Mouse (Mus musculus) kidney, embryonic 16.5 days (tissue): ENCODE data around the gene Tmem151b. TPM values are rescaled to one million over a fixed set of nuclear protein-coding genes. Genes with fewer than 3 reads are reported as not detected.

Experiments used
- ATAC-seq: fragments of 200-750 bp; cut with Nextera tagmentation; 2 replicates; pipeline ENCODE4 v1.8.0; 2017; ENCODE audit warnings: moderate TSS enrichment; ENCODE audit not compliant: low FRiP score, low TSS enrichment
- H3K27ac ChIP-seq: fragments of 300-500 bp; sonication (generic); 2 replicates; pipeline ENCODE4 v1.5.1; 2014; ENCODE audit warnings: low read length
- H3K27me3 ChIP-seq: fragments of 300-500 bp; sonication (generic); 2 replicates; pipeline ENCODE4 v1.6.1; 2014; ENCODE audit warnings: low read length, control low read depth, mixed read lengths; ENCODE audit not compliant: insufficient read depth
- H3K36me3 ChIP-seq: fragments of 300-500 bp; sonication (generic); 2 replicates; pipeline ENCODE4 v1.6.1; 2014; ENCODE audit warnings: low read length, control low read depth, mixed read lengths; ENCODE audit not compliant: insufficient read depth
- H3K4me1 ChIP-seq: fragments of 300-500 bp; sonication (generic); 2 replicates; pipeline ENCODE4 v1.6.1; 2014; ENCODE audit warnings: low read length, control low read depth, mixed read lengths; ENCODE audit not compliant: insufficient read depth
- H3K4me2 ChIP-seq: fragments of 300-500 bp; sonication (generic); replicated peaks from 2 replicates; pipeline ENCODE4 v1.6.1; 2014; ENCODE audit warnings: low read depth, low read length
- H3K4me3 ChIP-seq: fragments of 300-500 bp; sonication (generic); 2 replicates; pipeline ENCODE4 v1.5.1; 2014; ENCODE audit warnings: mild to moderate bottlenecking, low read length
- H3K9ac ChIP-seq: fragments of 300-500 bp; sonication (generic); replicated peaks from 2 replicates; pipeline ENCODE4 v1.6.1; 2014; ENCODE audit warnings: low read length
- H3K9me3 ChIP-seq: fragments of 300-500 bp; sonication (generic); 2 replicates; pipeline ENCODE4 v1.6.1; 2016; ENCODE audit warnings: low read length, control low read depth
- WGBS: fragments of 180-500 bp; shearing (Covaris S2); extraction: QIAGEN DNeasy Blood & Tissue Kit; methylation state at CpG from one replicate; pipeline ENCODE4 v1.1.7; 2014; 5-methylcytosine and 5-hydroxymethylcytosine counted together
- polyA plus RNA-seq: library from polyadenylated mRNA; unstranded; fragments of >200 nt; fragmentation: Nextera tagmentation; extraction: Ambion mirVana; gene quantifications from 2 replicates; pipeline ENCODE4 v1.2.1, GENCODE M21; 2015

The Tmem151b gene
- polyA plus RNA-seq, 1 experiment from 2014 or later = 3.8 TPM

DNA sequence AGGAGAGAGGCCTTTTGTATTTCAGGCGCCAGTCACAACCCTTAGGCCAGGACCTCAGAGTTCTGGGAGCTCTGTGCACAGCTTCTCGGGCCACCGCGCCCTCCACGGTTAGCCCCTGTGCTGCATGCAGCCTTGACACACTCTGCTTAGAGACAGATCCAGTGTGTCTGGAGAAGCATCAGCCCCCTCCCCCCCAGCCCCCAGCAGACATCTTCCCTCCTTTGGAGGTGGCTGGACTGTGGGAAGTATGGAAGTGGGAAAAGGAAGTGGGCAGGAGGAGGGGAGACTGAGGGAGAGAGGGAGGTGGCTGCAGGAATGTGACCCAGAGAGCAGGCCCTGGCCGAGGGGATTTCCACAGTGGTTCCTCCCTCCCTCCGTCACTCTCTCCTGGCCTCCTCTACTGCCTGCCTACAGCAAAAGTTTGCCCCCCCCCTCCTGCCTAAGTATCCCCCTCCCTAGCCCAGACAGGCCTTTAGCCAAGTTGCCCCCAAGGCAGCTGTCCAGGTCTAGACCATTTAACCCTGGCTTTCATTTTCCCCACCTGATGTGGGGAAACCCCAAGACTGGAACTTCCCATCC, 7.9 kb upstream of the Tmem151b start:
- Histone ChIP-seq H3K36me3 (no peaks in the 10 kb centered on the region), H3K4me2 (peak overlapping the region; percentile 97), H3K27ac (no peak overlapping the region), H3K27me3 (peaks cover 11% of the 10 kb centered on the region), H3K4me3 (0 out of 2 replicates have a peak overlapping the region, but pooled peaks have one; percentile 14), H3K9me3 (no peaks in the 10 kb centered on the region), H3K4me1 (peaks cover 19% of the 10 kb centered on the region), H3K9ac (0 out of 2 replicates have a peak overlapping the region, but pooled peaks have one; percentile 14)
- ATAC-seq = no peak
- WGBS = 66% methylated on average over 7 of the region's 7 CpGs

DNA sequence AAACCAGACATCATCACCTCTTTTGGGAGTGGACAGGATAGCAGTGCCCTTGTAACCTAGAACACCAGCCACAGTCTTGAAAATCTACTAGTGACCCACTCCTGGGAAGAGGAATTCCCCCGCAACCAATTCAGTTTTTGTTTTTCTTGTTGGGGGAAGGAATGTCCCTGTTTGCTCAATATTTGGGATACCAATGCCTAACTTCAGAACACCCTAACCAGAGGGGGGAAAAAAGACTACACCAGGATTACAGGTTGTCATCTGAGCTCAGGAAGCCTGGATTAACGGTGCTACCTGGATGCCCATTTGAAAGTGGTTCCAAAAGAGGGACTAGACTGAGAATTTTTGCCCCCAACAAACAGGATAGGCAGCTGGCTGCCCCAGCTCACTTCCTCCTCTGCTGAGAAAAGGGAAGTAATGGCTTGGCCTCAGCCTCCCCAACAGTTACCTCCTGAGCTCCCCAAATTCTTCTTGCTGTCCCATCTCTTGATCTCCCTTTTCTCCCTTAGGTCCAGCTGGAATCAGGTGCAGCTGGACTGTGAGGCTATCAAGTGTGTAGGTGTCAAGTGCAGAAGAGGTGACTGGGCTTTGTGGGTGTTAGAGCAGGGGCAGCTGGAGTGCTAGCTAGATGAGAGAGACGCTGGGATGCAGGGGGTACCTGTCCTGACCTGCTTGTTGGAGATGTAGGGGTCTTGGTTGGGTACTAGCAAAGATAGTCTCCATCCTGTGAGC, 7.2 kb upstream of the Tmem151b start:
- peak overlapping the region; percentile 14; the same call in 1 of the 2 replicates for H3K9ac ChIP-seq
- no peak for ATAC-seq
- peak overlapping the region; percentile 97 for H3K4me2 ChIP-seq
- H3K27me3 ChIP-seq = peaks cover 11% of the 10 kb centered on the region
- H3K36me3 ChIP-seq = no peaks in the 10 kb centered on the region
- WGBS = 78% methylated on average over 3 of the region's 3 CpGs
- no peak overlapping the region for H3K27ac ChIP-seq
- peak overlapping the region; percentile 72 for H3K4me3 ChIP-seq
- H3K9me3 ChIP-seq = no peaks in the 10 kb centered on the region
- peaks cover 19% of the 10 kb centered on the region for H3K4me1 ChIP-seq

DNA sequence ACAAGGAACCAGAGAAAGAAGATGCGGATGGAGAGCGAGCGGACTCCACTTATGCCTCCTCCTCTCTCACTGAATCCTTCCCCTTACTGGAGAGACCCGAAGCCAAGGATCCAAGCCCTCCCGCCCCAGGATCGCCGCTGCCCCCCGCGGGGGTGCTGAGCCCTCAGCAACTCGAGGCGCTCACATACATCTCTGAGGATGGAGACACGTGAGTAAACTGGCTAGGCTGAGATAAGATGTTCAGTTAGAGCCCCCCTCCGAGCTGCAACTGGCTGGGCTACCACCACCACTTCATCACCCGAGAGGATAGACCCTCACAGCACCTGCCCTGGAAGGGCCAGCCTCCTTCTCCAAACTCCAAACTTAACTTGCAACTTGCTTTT, 6.6 kb upstream of the Tmem151b start:
- 3% methylated on average over 14 of the region's 14 CpGs for WGBS
- H3K9me3 ChIP-seq = no peaks in the 10 kb centered on the region
- no peaks in the 10 kb centered on the region for H3K36me3 ChIP-seq
- H3K4me3 ChIP-seq = peak overlapping the region; percentile 72
- no peak for ATAC-seq
- peaks cover 19% of the 10 kb centered on the region for H3K4me1 ChIP-seq
- peaks cover 11% of the 10 kb centered on the region for H3K27me3 ChIP-seq
- H3K9ac ChIP-seq = peak overlapping the region; percentile 69
- no peak overlapping the region for H3K27ac ChIP-seq
- peak overlapping the region; percentile 97 for H3K4me2 ChIP-seq

DNA sequence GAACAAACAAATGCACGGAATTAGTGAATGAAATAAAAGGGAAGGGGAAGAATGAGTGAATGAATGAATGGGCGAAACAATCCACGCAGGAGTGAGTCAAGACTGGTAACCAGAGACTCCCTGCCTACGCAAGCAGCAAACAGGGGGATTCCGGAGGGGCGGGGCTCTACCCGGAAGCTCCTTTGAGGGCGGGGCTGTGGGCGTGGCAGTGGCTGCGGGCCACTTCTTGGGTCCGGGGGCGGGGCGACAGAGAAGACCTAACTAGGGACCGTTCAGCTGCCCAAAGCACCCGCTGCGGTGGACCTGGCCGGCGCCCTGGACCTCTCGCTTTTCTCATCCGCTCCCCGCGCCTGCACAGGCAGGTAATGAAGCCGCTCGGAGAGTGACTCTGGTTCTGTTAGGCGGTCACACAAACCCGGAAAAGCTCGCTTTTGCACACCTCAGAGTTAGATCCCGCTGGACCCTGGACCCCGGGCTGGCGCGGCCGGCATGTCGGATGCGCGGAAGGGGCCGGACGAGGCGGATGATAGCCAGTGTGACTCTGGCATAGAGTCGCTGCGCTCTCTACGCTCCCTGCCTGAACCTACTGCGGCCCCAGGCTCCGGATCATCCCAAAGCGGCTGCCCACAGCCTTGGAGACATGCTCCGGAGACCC, 6.1 kb upstream of the Tmem151b start, which contains the start of gene Nfkbie:
TSS of gene Nfkbie (plus strand) at position 252 of the 655 bp plus-strand sequence.
- peak within 1 kb of the TSS; percentile 69 for H3K9ac ChIP-seq
- peak within 1 kb of the TSS; percentile 97 for H3K4me2 ChIP-seq
- under 1% methylated on average over 44 of the region's 45 CpGs for WGBS
- 0 out of 2 replicates have a peak within 1 kb of the TSS, but pooled peaks have one; percentile 17 for H3K27ac ChIP-seq
- no peaks in the 10 kb centered on the region for H3K9me3 ChIP-seq
- peaks cover 19% of the 10 kb centered on the region for H3K4me1 ChIP-seq
- H3K4me3 ChIP-seq = peak within 1 kb of the TSS; percentile 72
- peak; percentile 82 for ATAC-seq
- no peaks in the 10 kb centered on the region for H3K36me3 ChIP-seq
- peaks cover 11% of the 10 kb centered on the region for H3K27me3 ChIP-seq

DNA sequence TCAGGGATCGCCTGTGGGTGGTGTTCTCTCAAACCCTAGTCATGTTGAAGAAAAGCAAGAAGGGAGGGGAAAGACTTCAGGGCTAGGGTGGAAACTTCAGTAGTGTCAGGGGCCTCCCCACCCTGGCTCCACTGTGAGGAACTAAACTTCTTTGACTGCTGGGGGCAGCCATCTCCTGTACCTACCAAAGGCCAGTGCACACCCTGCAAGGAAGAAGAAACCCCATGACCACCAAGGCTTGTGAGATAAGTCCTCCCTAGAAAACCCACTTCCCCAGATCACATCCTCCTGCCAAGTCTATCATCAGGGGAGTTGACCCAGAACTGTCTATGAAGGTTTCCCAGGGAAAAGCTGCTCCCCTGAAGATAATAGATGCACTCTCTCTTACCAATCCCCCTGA, 4.9 kb upstream of the Tmem151b start:
- 38% methylated on average over 1 of the region's 1 CpGs for WGBS
- H3K27ac ChIP-seq = no peak overlapping the region

DNA sequence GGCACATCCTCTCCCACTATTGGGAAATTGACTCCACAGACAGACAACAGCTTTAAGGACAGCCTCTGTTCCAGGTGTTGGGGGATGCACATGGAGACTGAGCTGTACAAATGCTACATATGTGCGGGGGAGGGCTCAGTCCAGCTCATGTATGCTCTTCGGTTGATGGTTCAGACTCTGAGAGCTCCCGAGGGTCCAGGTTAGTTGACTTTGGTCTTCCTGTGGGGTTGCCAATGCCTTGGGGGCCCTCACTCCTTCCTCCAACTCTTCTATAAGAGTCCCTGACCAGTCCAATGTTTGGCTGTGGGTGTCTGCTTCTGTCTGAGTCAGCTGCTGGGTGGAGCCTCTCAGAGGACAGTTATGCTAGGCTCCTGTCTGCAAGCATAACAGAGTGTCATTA, 3.6 kb upstream of the Tmem151b start:
- WGBS = 77% methylated on average over 3 of the region's 3 CpGs
- Histone ChIP-seq H3K4me2 (no peak overlapping the region), H3K9me3 (no peaks in the 10 kb centered on the region), H3K27me3 (peaks cover 16% of the 10 kb centered on the region), H3K4me3 (no peak overlapping the region), H3K9ac (no peak overlapping the region), H3K27ac (no peak overlapping the region), H3K4me1 (peaks cover 27% of the 10 kb centered on the region), H3K36me3 (no peaks in the 10 kb centered on the region)
- no peak for ATAC-seq

More for the DNA sequence above, 4.9 kb upstream of the Tmem151b start:
- peaks cover 11% of the 10 kb centered on the region for H3K27me3 ChIP-seq
- no peak overlapping the region for H3K4me3 ChIP-seq
- H3K9ac ChIP-seq = no peak overlapping the region
- H3K4me2 ChIP-seq = no peak overlapping the region
- peaks cover 27% of the 10 kb centered on the region for H3K4me1 ChIP-seq
- H3K9me3 ChIP-seq = no peaks in the 10 kb centered on the region
- no peaks in the 10 kb centered on the region for H3K36me3 ChIP-seq
- no peak for ATAC-seq

DNA sequence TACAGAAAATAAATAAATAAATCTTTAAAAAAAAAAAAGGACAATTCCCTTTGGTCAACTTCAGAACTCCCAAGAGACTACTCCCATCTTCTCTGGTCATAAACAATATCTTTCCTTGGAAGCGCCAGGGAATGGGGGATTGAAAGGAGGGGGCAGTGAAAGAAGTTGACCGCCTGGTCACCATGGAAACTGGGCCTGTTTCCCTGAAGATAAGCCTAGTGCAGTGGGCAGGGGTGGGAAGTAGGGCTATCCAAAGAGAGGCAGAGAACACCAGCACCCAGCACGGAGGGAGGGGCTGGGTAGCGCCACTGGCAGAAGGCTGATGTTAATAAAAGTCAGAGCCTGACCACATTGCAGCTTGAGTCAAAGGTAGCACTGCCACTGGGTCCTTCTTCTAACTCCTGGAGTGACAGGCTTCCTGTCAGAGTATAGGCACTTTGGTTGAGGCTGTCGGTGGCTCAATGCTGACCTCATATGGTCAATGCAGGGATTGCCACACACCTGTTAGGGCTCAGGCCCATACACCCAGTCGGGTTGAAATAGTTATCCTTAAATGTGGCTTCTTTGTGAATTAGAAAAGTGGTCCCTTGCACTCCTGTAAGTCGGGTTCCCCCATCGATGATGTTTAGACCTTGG, 2.5 kb upstream of the Tmem151b start:
- H3K4me2 ChIP-seq = no peak overlapping the region
- no peaks in the 10 kb centered on the region for H3K9me3 ChIP-seq
- H3K36me3 ChIP-seq = no peaks in the 10 kb centered on the region
- no peak overlapping the region for H3K4me3 ChIP-seq
- H3K9ac ChIP-seq = no peak overlapping the region
- H3K27ac ChIP-seq = no peak overlapping the region
- H3K27me3 ChIP-seq = peaks cover 25% of the 10 kb centered on the region
- peaks cover 15% of the 10 kb centered on the region for H3K4me1 ChIP-seq
- peak; percentile 16; the same call in 1 of the 2 replicates for ATAC-seq
- WGBS = 5% methylated on average over 8 of the region's 8 CpGs

DNA sequence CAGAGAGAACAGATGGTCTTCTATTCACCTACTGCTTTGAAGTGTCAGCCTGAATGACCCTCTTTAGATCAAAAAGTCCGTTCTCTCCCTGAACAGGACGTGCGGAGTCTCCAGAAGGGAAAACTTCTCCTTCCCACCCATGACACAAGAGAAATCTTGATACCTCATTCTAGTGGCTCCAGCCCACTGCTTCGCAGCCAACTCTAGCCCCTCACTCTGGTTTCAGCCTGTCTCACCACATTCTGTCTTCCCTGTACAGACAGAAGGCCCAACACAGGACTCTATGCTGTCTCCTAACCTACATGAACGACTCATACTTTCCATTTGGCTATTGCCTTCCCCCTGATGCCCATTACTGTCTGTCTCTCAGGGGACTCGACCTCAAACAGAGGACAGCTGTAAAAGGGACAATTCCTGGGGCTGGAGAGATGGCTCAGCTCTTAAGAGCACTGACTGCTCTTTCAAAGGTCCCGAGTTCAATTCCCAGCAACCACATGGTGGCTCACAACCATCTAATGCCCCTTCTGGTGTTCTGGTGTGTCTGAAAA, 1.8 kb upstream of the Tmem151b start:
- 32% methylated on average over 7 of the region's 7 CpGs for WGBS
- Histone ChIP-seq H3K27me3 (peaks cover 25% of the 10 kb centered on the region), H3K9me3 (no peaks in the 10 kb centered on the region), H3K36me3 (no peaks in the 10 kb centered on the region), H3K4me1 (peaks cover 12% of the 10 kb centered on the region), H3K9ac (no peak overlapping the region), H3K4me2 (no peak overlapping the region), H3K4me3 (no peak overlapping the region), H3K27ac (no peak overlapping the region)
- no peak for ATAC-seq

DNA sequence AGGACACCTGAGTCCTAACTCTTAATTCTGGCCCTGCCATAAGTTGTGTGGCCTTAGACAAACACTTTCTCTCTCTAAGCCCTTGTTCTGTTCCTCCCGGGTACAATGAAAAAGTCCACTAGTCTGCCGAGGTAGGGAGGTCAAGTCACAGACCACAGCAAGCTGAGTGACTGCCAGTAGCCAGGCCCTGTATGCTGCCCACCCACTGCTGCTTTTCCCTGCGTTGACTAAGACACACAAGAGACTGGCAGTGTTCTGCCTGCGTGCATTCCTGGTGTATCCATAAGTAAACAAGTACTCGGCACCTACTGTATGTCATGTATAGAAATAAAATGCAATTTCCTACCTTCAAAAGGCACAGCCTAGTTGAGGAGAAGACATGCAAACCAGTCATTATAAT, 776 bp upstream of the Tmem151b start:
- no peak for ATAC-seq

More for the DNA sequence above, 776 bp upstream of the Tmem151b start:
- H3K9me3 ChIP-seq = no peaks in the 10 kb centered on the region
- H3K4me2 ChIP-seq = peak overlapping the region; percentile 95
- H3K4me1 ChIP-seq = peaks cover 15% of the 10 kb centered on the region
- H3K27ac ChIP-seq = no peak overlapping the region
- no peaks in the 10 kb centered on the region for H3K36me3 ChIP-seq
- peaks cover 33% of the 10 kb centered on the region for H3K27me3 ChIP-seq
- H3K4me3 ChIP-seq = peak overlapping the region; percentile 67; the same call in 1 of the 2 replicates
- WGBS = 20% methylated on average over 5 of the region's 5 CpGs
- H3K9ac ChIP-seq = no peak overlapping the region
